Mouse (Mus musculus): ENCODE results near the gene Mrvi1.

- no peak for TF ChIP-seq CHD2 (IDR thresholded peaks at IDR 0.05; ENCODE audit: low read depth, low read length)
- no peak for TF ChIP-seq HCFC1 (IDR thresholded peaks at IDR 0.05; ENCODE audit: borderline replicate concordance, insufficient read depth, low read length)
- TF ChIP-seq ZNF384 (IDR thresholded peaks at IDR 0.05; ENCODE audit: low read depth, low read length) = no peak
- no peak for TF ChIP-seq ZC3H11A (IDR thresholded peaks at IDR 0.05; ENCODE audit: borderline replicate concordance, low read depth, low read length)
- no peak for TF ChIP-seq MAFK (IDR thresholded peaks at IDR 0.05; ENCODE audit: insufficient read depth, low read depth, low read length)
Measured at GRCm38 (mm10) chr7:110833024-110833423, 149.2 kb downstream of the Mrvi1 start.
